Mouse (Mus musculus) CD4-positive helper T cell, adult 2 months (primary cell): ENCODE results near the gene Fgfr2.
A peak's percentile ranks its signal among the peaks of the same experiment; 100 is the strongest.
"Not testable (repeated sequence)": the region's sequence is repeated elsewhere in the genome, so short reads cannot be mapped to it uniquely, and the experiment has no call there.

Experiments
- DNase-seq: peaks from one replicate; pipeline ENCODE4 v3.0.0-alpha.2; 2012; ENCODE audit warnings: low read depth, missing footprints, low spot score

The Fgfr2 gene

DNA sequence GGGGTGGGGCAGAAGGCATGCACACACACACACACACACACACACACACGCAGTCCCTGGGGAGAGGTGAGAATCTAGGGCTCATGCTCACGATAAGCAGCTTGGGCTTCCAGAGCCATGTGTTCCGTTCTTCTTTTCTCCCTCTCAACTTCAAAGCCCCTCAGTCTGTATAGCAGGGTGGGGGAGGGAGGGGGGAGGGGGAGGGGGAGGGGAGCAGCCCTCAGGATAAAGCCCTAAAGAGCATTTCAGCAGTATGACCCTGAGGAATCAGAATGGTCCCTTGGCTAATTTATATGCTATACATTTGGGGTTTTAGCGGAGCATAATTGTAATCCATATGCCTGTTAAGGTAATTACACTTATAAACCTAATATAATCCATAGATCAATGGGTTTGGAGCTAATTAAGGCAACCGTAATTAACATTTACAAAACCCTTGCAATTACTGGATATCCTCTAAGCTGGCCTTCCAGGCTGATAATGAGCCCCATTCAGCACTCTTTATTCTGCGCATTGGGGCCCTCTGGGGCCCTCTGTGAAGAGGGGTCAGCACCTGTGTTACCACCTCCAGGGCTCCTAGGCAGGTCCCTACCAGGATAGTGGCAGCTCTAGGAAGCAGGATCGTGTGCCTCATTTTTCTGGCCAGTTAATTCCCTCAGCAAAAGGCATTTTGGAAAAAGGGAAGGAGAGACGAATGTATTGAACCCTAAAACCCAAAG is 457.3 kb downstream of the Fgfr2 start:
- no peak for DNase-seq

DNA sequence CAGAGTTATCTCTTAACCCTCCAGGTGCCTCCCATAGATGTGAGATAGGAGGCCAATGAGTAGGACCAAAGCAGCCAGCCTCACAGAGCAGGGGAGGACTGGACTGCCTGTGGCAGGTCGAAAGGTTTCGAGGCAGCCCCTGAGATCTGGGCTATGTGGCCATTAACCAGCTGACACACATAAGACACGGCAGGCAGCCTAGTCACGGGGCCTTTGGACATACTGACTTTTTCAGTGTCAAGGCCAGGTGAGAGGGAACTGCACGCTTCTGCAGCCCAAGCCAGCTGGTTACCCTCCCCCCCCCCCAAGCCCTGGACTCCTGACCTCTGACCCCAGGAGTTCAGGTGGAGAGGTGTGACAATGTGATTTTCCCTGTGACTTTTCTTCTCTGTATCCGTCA is 458.3 kb downstream of the Fgfr2 start:
- no peak for DNase-seq

DNA sequence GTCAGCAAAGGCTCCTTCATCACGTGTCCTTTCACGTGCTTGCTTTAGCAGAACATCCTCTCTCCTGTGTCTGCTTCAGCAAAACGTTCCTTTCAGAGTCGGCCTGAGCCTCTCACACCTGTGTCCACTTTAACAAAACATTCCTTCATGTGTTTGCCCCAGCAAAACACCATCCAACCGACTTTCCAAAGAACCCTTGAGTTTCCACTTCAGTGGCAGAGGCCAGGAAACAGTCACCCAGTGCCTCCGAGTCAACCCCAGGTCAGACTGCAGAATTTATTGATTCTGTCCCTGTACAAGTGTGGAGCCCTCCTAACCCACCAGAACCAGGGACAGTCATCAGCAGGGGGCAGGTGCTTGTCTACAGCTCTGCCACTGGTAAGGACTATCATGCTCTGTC is 460.3 kb downstream of the Fgfr2 start:
- not testable (repeated sequence) for DNase-seq

DNA sequence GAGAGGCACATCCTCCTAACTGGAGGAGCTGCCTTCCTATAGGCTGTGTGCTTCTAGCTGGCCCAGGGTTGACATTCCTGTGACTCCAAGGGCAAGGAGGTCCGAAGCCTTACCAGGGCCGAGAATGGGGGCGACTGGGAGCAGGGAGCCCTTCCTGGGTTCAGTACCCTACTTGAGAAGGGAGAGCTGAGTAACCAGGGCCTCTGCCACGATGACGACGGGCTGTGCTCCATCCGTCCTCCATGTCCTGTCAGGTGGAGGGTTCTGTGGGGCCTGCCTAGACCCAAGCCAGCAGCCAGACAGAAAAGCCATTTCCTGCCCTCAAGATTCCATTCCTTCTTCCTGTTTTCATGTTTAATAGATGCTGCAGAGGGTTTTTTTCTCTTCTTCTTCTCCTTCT is 463.5 kb downstream of the Fgfr2 start:
- no peak for DNase-seq

DNA sequence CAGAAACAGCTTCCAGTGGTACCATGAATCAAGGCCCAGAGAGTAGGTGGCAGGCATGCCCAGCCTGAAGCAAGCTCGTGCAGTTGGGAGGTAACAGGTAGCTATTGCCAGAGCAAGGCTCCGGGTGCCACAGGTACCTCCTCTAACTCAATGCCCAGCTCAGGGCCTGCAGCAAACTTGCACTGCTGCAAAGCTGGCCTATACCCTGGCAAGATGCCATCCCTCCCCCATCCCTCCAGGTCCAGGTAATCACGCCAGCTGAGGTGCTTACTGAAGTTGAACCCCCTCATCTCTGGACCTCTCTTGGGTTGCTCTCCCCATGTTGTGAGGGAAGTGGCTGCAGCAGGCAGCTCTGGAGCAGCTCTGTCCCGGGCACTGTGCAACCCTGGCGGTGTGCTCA is 464.5 kb downstream of the Fgfr2 start:
- DNase-seq, result no peak

DNA sequence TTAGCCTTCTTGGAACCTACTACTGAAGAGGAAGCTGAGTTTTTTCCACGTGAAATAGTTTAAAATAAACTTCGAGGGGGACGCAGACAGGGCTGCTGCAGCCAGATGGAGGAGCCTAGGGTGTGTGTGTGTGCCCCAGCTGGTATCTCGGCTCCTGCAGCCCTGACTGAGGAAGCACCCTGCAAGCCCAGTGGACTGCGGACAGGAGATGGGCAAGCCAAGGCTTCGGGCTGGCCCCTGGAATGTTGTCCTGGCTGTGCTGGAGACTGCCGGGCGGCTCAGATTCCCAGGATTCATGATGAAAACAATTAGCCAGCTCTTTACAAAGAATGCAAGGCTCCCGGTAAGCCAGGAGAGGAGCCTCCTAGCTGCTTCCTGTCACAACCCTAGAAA is 465.1 kb downstream of the Fgfr2 start:
- no peak for DNase-seq

DNA sequence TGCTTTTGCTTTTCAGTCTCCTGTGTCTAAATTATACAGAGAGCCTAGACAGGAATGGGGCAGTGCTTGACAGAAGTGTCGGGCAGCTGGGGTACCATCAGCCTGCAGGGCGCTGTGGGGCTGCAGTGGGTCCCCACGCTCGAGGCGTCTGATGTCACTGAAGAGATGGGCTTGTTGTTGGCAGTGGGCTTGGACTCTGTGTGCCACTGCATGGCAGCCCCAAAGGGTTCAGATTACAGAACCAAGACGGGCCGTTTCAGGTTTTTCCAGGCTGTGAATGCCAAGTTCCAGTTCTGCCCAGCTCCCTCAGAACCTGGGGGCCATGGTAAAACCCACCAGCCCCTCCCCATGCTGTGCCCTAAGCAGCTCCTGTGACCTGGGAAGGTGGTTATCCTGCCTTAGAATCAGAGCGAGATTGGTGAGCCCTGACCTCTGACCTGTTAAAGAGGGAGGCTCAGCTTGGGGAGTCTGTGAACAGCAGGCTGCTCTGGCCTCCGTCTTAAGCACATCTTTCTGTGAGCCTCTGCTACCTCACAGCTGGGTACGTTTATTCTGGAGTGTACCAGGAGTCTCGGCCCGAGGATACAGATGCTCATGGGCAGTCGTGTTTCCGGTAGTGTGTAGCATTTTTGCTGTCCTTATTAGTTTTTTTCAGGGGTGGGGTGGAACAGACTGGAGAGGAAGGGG is 465.6 kb downstream of the Fgfr2 start:
- no peak for DNase-seq

DNA sequence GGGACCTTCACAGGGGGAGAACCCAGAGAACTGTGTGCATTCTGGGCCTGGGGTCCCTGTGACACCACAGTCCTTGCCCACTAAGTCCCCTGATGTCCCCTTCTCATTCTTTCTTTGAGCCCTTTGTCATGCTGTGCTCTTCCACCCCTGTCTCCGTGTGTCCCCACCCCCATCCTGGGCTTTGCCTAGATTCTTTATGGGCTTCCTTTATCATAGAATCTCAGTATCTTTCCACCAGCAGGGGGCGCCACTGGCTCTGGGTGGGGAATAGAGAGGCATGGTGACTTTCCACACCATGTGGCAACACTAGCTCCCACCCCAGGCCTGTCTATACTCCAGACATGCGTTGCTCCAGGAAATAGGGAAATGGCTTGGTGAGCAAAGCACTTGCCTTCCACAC is 466.6 kb downstream of the Fgfr2 start:
- peak; percentile 81 for DNase-seq

DNA sequence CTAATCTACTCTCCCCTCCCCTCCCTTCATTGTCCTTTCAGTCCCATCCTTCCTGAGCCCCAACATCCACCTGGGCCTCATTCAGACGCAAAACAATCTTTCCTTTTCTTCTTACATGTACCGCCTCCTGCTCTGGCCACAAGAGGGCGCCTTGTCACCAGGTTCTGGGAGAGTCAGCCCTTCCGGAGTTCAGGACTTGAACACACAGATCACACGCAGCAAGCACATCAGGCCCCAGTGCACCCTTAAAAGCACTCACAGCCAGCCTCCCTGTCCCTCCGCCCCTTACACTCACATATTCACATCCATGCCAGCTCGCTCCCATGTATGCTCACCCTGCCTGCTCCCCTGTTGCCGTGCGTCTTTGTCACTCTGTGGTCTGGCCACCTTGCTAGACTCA is 467.1 kb downstream of the Fgfr2 start:
- DNase-seq, result peak; percentile 91

DNA sequence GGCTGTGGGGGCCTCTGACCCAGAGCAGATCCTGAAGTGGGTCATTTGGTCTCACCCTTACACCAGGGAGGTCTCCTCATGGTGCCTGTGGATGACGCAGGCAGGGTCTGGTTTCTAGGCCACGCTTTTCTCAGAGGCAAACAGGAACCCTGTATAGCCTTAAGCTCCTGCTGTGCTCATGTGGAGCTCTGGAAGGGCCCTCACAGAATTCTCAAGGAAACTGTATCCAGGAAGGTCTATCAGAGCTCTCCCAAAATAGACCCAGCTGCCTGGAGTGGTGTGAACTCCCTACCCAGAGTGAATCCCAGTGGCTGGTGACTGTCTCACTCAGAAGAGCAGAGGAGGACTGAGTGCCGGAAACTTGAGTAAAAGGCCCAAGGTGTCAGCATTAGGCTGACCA is 468.7 kb downstream of the Fgfr2 start:
- DNase-seq, result no peak

DNA sequence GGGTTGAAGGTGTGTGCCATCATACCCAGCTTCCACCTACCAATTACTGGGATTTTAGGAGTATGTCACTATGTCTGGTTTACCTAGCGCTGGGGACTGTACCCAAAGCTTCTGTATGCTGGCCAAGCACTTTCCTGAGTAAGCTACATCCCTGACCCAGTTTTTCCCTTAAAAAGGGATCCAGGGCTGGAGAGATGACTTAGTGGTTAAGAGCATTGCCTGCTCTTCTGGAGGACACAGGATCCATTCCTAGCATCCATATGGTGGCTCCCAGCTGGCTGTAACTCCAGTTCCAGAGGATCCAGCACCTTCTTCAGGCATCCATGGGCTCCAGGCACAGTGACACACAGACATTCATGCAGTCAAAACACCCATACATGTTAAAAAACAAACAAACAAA is 476.6 kb downstream of the Fgfr2 start:
- DNase-seq, result no peak

DNA sequence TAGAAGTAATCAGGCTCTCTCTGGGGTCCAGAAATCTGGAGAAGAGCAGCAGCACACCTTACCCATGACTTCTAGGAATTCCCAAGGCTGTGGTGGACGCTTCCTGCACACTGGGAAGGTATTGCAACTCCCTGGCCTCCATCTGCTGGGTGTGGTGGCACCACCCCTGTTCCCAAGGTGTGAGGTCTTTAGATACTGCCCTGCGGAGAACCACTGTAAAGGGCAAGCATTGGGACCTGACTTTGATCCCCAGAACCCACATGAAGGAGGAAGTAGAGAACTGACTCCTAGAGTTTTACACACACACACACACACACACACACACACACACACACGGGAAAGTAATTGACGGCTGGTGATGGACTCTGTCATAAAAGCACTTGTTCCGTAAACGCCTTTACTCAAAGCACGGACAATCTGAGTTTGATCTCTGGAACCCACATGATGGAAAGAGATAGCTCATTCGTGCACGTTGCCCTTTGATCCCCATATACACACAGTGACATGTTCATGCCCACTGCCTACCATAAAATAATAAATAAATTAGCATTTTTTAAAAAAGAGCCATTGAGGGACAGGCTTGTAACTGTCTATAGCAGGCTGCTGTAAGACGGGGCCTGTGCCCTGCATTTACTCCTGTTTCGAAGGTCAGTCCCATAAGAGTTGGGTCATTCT is 478.4 kb downstream of the Fgfr2 start:
- DNase-seq, result no peak

DNA sequence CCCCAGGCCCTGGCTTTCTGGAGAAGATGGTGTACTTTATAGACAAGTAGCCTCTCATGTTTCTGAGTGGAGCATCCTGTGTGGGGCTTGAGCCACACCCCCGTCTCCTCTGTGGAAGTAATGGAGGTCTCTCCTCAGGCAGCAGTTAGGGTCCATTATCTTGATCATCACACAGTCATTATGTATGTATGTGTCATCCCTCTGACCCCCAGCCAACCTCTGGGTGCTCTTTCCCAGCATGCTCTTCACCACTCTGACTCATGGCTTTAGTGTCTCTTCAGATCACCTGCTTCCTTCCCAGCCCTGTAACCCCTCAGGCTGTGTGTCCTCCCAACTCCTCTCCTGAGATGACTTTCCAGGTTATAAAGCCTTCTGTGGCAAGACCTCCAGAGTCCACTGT is 481.5 kb downstream of the Fgfr2 start:
- DNase-seq, result no peak

DNA sequence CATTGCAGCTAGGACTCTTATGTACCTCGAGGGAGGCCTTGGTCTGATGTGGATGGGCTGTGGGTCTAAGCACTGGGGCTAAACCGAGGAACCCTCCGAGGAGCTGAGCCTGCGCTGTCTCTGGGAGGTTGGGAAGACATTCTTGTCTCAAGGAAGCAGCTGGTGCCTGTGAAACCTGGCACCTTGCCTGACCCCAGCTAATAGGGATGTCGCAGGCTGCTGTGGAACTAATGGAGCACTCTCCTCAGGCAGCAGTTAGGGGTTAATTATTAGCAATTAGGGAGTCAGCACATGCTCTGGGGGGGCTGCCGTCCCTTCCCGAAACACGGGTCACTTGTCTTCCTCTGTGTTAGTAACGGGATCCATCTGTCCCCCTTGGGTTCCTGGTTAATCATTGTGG is 482.2 kb downstream of the Fgfr2 start:
- DNase-seq, result no peak

DNA sequence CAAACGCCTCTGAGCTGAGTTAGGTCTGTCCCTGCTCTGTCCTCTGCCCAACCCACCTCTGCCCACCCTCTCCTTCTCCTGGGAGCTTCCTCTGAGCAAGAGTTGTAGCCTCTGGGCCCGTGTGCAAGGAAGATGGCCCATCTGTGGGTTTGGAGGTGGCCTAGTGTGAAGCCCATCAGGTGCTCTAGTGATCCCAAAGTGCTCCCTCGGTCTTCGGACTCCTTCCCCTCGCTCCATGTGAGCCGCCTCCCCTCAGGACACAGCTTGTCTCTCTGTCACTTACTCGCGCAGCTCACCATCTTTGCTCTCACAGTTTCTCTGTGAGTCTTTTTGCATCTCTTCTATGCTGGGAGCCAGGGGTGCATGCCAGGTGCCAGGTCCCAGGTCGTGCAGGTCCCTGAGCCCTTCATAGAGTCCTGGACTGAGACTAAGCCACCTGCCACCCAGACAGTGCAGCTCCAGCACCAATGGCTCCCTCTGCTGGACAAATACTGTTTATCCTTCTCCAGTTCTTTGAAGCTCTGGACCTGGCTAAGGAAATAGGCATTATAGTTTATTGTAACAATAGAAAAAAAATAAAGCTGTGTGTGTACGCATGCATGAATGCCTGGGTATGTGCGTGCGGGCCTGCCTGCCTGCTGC is 484.6 kb downstream of the Fgfr2 start:
- peak; percentile 47 for DNase-seq

DNA sequence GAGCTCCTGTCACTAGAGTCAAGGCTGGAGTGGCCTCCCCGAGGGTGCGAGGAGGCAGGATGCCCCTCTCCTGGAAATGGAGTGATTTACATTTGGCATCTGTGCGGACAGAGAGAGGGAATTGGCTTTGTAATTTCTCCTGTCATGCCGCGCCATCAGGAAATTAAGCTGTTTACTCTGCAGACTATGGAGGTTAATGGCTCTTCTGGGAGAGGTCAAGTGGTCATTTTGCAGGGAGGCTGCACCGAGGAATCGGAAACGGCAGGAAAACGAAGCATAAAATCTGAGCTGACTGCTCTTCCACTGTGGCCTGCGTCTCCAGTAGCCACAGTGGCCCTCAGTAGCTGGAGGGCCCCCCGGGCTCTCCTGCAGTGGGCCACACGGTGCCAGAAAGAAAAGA is 485.9 kb downstream of the Fgfr2 start:
- DNase-seq, result no peak

DNA sequence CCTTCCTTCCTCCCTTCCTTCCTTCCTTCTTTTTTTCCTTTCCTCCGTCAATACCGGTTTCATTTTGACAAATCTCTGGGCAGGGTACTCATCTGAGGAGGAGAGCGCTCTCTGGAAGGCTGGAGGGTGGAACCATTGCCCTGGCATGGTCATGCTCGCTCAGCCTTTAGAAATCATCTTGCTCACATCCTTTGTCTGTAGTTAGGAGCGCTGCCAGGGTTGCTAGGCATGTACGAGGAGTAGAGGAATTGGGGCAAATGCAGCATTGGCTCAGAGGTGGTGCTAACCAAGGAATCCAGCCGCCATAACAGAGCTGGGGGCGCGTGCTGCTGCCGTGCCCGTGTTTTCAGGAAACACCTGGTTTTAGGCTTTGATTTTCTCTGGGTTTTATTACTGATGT is 491.8 kb downstream of the Fgfr2 start:
- no peak for DNase-seq

DNA sequence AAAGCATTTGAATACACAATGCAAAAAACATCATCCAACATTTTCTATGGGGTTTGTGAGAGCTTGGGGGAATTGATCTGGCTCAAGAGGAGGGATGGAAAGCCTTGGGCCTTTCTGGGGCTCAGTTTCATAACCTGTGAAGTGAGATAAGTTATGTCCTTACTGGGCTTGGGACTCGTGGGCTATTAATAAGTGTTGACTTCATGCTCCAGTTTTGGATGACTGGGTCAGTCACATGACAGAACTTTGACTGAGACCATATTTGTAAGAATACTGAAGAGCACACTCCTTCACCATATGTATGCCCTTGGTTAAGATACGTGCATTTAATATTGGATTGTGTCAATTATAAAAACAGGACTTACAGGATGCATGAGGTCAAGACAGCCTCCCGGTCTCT is 495.7 kb downstream of the Fgfr2 start:
- no peak for DNase-seq

DNA sequence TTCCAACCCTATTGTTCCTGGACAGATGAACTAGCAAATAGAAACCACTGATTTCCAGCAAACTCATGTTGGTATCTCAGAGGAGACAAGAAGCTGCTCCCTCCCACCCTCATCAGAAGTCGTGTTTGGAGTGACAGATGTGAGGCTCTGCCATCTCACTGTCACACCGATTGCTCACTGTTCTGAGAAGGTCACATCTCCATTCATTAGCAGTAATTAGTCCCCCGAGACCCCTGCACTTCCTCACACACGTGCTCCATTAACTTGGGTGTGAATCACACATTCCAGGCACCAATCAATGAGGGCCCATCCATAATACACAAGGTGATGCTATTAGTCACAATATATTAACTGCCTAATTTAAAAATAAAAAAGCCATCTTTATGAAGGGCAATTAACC is 497.0 kb downstream of the Fgfr2 start:
- DNase-seq, result no peak

DNA sequence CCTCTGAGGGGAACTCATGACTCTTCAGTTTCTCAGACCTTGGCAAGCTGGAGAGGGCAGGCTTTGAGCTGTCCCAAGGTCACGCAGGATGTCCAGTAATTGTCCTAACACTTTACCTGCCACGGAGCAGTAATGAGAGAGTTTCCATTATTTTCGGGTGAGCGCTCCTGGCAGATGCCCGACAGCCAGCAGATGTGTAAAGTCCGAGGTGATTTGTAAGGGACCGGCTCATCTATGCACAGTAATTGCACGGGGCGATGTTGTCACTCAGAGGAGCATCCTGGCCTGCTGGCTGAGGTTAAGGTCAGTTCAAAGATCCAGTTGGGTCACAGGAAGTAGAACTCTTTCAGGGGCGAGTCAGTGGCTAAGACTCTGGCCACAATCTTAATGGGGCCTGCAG is 499.0 kb downstream of the Fgfr2 start:
- DNase-seq, result no peak

DNA sequence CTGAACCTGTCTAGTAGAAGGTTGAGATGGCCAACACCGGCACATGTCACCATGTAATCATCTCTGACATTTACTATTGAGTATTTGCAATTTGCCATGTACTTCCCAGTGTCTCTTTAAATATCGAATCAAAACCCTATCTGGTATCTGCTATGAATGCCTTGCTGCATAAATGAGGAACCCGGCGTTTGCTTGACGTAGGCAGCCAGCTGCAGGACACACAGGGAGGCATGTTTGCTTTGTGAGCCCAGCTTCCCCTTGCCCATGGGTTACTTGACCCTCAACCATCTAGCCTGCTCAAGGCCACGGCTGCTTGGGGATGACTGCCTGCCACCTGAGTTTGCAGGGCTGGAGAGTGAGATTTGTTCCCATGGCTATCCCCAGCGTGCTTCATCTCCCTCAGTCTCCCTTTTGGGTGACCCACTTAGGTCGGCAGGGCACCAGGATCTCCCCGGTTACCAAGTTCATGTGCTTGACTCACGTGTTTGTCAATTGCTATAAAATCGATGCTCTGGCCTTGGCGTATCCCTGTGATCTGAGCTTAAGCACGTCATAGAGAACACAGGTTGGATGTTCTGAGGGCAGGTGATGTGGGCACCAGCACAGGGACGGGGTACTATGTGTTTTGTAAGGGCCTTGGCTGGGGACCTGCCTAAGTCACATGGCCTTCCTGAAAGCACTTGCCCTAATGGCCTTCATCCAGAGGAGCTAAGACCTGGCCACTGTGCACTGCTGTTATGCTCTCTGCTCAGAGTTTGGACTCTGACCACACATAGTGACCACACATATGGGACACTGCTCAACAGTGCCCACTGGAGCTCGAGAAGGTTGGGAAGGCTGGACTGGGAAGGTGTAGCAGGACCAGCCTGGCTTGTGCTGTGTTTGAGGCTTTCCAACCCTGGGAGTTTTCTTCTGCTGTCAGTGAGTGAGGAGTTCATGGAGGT is 502.9 kb downstream of the Fgfr2 start:
- no peak for DNase-seq
